Mouse (Mus musculus) gastrocnemius, adult 8-10 months (tissue): Measurements from ENCODE around the gene Gclm. TPM values are rescaled to one million over a fixed set of nuclear protein-coding genes. Genes with fewer than 3 reads are reported as not detected.

Experiments
- microRNA-seq: library from miRNA; unstranded; fragments of <30 nt; microRNA quantifications from one replicate; pipeline ENCODE4 v1.2.0, GENCODE M21; 2022
- total RNA-seq, 4 experiments: library from RNA; stranded (reverse); gene quantifications; 2 replicates each; pipeline ENCODE4 v1.2.4; 2022

The Gclm gene
- total RNA-seq, 4 experiments from 2014 or later, result 22.7 to 40.7 (median 35.6) TPM

Small RNA genes lying within 50 kb of the gene (microRNA-seq; reads per million reads assigned to microRNA genes)
- gene Gm22903 (not detected), gene Mir760 (15.8 reads per million, percentile 13 among the genes with 10 or more reads in this experiment)

Other genes starting within 250 kb of the Gclm start
- under 1 TPM; 0.47 to 0.99 (median 0.56) TPM for gene Abca4, start 201.1 kb upstream of the Gclm start, total RNA-seq
- gene Dnttip2, start 28.8 kb downstream of the Gclm start, total RNA-seq, result 10 to 100 TPM; 25.0 to 33.4 (median 29.7) TPM
- gene Bcar3, start 48.6 kb downstream of the Gclm start, total RNA-seq, result 1 to 10 TPM; 3.3 to 8.9 (median 4.4) TPM